Mouse (Mus musculus): Measurements from ENCODE around the gene Slc9a8.

DNA sequence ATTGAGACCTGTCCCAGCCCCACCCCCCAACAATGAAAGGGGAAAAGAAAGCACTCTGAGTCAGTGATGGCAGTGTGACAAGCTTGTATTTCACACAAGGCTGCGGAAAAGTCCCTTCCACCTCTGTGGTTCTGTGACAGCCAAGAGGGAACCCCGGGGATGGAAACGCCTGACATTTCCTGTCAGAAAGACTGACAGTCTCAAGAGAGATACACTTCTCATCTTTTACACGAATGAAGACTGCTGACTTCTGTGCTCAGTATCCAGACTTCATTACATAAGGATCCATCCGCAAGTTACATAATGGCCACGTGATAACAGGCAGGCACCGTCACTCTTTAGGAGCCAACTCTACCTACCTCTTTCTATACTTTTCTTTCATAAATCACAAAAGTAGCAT, 74.9 kb downstream of the Slc9a8 start:
- no peak for TF ChIP-seq USF1 (IDR thresholded peaks at IDR 0.05; ENCODE audit: low read depth, low read length)
- TF ChIP-seq HCFC1 (IDR thresholded peaks at IDR 0.05; ENCODE audit: low read depth, low read length): no peak
- TF ChIP-seq POLR2AphosphoS5 (IDR thresholded peaks at IDR 0.05; ENCODE audit: borderline replicate concordance, low read depth, low read length): no peak
- TF ChIP-seq TBP (IDR thresholded peaks at IDR 0.05; ENCODE audit: low read depth, low read length): no peak
- TF ChIP-seq ELF1 (IDR thresholded peaks at IDR 0.05; ENCODE audit: low read depth, low read length): no peak
- TF ChIP-seq GABPA (IDR thresholded peaks at IDR 0.05; ENCODE audit: low read depth, low read length): no peak
- no peak for TF ChIP-seq CTCF (IDR thresholded peaks at IDR 0.05 in 2 of 3, conservative IDR thresholded peaks at IDR 0.05 in 1 of 3; ENCODE audit: control insufficient read depth in 1 of 3, insufficient read depth in 1 of 3, low read depth in 2 of 3, low read length in 3 of 3, poor library complexity in 1 of 3, severe bottlenecking in 1 of 3)
- TF ChIP-seq MXI1 (IDR thresholded peaks at IDR 0.05; ENCODE audit: low read depth, low read length): no peak
- TF ChIP-seq POLR2A (IDR thresholded peaks at IDR 0.05; ENCODE audit: control insufficient read depth in 1 of 2, insufficient read depth in 1 of 2, low read depth in 1 of 2, low read length in 2 of 2, poor library complexity in 1 of 2): no peak
- no peak for TF ChIP-seq CHD2 (IDR thresholded peaks at IDR 0.05; ENCODE audit: low read length)
- TF ChIP-seq RCOR1 (IDR thresholded peaks at IDR 0.05; ENCODE audit: low read depth, low read length): no peak
- TF ChIP-seq SIN3A (IDR thresholded peaks at IDR 0.05; ENCODE audit: low read length): no peak
- no peak for TF ChIP-seq EP300 (IDR thresholded peaks at IDR 0.05; ENCODE audit: low read depth in 1 of 2, low read length in 2 of 2)
